Mouse (Mus musculus) G1E (cell line): ENCODE measurements around the gene Socs5. TPM values are rescaled to one million over a fixed set of nuclear protein-coding genes. Genes with fewer than 3 reads are reported as not detected.

Source experiments
- ATAC-seq: 2 replicates; pipeline ENCODE4 v1.8.0; 2016; ENCODE audit warnings: mild to moderate bottlenecking; ENCODE audit not compliant: insufficient number of reproducible peaks, poor library complexity, low FRiP score, severe bottlenecking; ENCODE audit errors: extremely low read depth
- DNase-seq: peaks from one replicate; pipeline ENCODE4 v3.0.0; 2012; ENCODE audit warnings: low spot score
- H3K27me3 ChIP-seq: 2 replicates; pipeline ENCODE4 v1.6.1; 2012; ENCODE audit warnings: mild to moderate bottlenecking, low read length, inconsistent platforms; ENCODE audit not compliant: insufficient read depth
- H3K36me3 ChIP-seq: replicated peaks from 2 replicates; pipeline ENCODE3; 2012; ENCODE audit warnings: mild to moderate bottlenecking, inconsistent platforms
- H3K4me1 ChIP-seq: 2 replicates; pipeline ENCODE4 v1.6.1; 2012; ENCODE audit warnings: low read depth, low read length, inconsistent platforms, mixed read lengths; ENCODE audit not compliant: insufficient read depth
- H3K4me3 ChIP-seq: 2 replicates; pipeline ENCODE4 v1.5.1; 2012; ENCODE audit warnings: low read depth, mild to moderate bottlenecking, inconsistent platforms, low read length, moderate library complexity, mixed read lengths
- H3K9me3 ChIP-seq: replicated peaks from 2 replicates; pipeline ENCODE4 v1.6.1; 2012; ENCODE audit warnings: inconsistent platforms
- CTCF ChIP-seq: IDR thresholded peaks from 2 replicates; pipeline ENCODE4 v1.5.1; 2012; ENCODE audit warnings: low read depth, low read length, inconsistent platforms, mixed read lengths
- GATA1 ChIP-seq: IDR thresholded peaks from 2 replicates; pipeline ENCODE4 v1.6.1; 2012; ENCODE audit warnings: borderline replicate concordance, low read length, inconsistent platforms, mixed read lengths
- GATA2 ChIP-seq: IDR thresholded peaks from 2 replicates; pipeline ENCODE4 v1.6.1; 2012; ENCODE audit warnings: low read depth, low read length, inconsistent platforms, borderline replicate concordance
- POLR2AphosphoS5 ChIP-seq: IDR thresholded peaks from 2 replicates; pipeline ENCODE4 v1.6.1; 2012; ENCODE audit warnings: low read depth, low read length, inconsistent platforms; ENCODE audit not compliant: insufficient replicate concordance
- TAL1 ChIP-seq: conservative IDR thresholded peaks from 2 replicates; pipeline ENCODE4 v1.6.1; 2012; ENCODE audit warnings: low read depth, low read length, inconsistent platforms, mixed read lengths
- polyA plus RNA-seq: library from polyadenylated mRNA; stranded (reverse); fragments of >175 nt; gene quantifications from 2 replicates; pipeline ENCODE4 v1.2.3, GENCODE M21; 2012
- total RNA-seq, 2 experiments: library from RNA; stranded (forward) in 1 of 2; stranded (reverse) in 1 of 2; fragments of 200-1000 nt in 1 of 2; fragments of >200 nt in 1 of 2; fragmentation: Nextera tagmentation in 1 of 2; gene quantifications; 2 replicates each; pipeline ENCODE4 v1.2.3; 2014 to 2017

The Socs5 gene
- total and polyA plus RNA-seq, 3 experiments: 7.9 to 13.7 (median 11.1) TPM

- no peak for TF ChIP-seq TAL1
- H3K4me3 ChIP-seq: no peak overlapping the region
- H3K4me1 ChIP-seq: no peaks in the 10 kb centered on the region; the same call in 1 of the 2 replicates
- no peak for ATAC-seq
- H3K36me3 ChIP-seq: no peaks in the 10 kb centered on the region
- peaks cover 10% of the 10 kb centered on the region for H3K9me3 ChIP-seq
- peaks cover 26% of the 10 kb centered on the region for H3K27me3 ChIP-seq
- no peak for DNase-seq
These were observed 62.9 kb downstream of the Socs5 start for GRCm38 (mm10) chr17:87170364-87170763.

- H3K9me3 ChIP-seq: peaks cover 5% of the 10 kb centered on the region
- no peak overlapping the region for H3K4me3 ChIP-seq
- peaks cover 34% of the 10 kb centered on the region for H3K27me3 ChIP-seq
- TF ChIP-seq GATA1: no peak
- no peak for TF ChIP-seq TAL1
- TF ChIP-seq GATA2: no peak
- no peak for TF ChIP-seq CTCF
- TF ChIP-seq POLR2AphosphoS5: no peak
- H3K36me3 ChIP-seq: no peaks in the 10 kb centered on the region
- ATAC-seq: no peak
- DNase-seq: no peak
- H3K4me1 ChIP-seq: peaks cover 2% of the 10 kb centered on the region; the same call in 1 of the 2 replicates
These were observed 64.6 kb downstream of the Socs5 start for GRCm38 (mm10) chr17:87172031-87172430.

DNA sequence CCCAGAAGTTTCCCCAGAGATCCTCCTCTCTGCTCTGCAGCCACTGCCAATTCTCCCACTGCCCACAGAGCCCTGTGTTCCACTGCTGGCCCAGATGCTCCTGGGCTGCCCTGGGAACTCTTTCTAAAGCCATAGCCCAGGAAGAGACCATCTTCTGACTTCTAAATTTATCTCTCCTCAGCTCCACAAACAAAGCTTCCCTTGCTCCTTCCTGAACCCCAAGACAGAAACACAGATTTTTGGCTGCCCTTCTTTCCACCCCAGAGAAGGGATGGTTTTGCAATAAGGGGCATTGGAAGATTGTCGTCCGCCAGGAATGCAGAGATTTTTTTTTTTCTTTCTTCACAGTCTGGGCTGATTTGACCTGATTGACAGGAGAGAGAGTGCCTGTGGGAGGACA, 66.5 kb downstream of the Socs5 start:
- ATAC-seq (no peak), DNase-seq (no peak)
- Histone ChIP-seq H3K4me1 (peaks cover 9% of the 10 kb centered on the region), H3K4me3 (no peak overlapping the region), H3K36me3 (no peaks in the 10 kb centered on the region), H3K9me3 (peaks cover 5% of the 10 kb centered on the region), H3K27me3 (peaks cover 31% of the 10 kb centered on the region)
- TF ChIP-seq GATA1 (no peak), GATA2 (no peak), TAL1 (no peak), POLR2AphosphoS5 (no peak)

GRCm38 (mm10) chr17:87174651-87175331, 67.3 kb downstream of the Socs5 start:
- DNase-seq (no peak), ATAC-seq (no peak)
- TF ChIP-seq POLR2AphosphoS5 (no peak), CTCF (no peak), GATA2 (no peak), GATA1 (no peak), TAL1 (no peak)
- Histone ChIP-seq H3K4me3 (no peak overlapping the region), H3K27me3 (peaks cover 30% of the 10 kb centered on the region), H3K9me3 (peaks cover 5% of the 10 kb centered on the region), H3K4me1 (peaks cover 16% of the 10 kb centered on the region), H3K36me3 (no peaks in the 10 kb centered on the region)

GRCm38 (mm10) chr17:87176066-87177012, 68.9 kb downstream of the Socs5 start:
- TF ChIP-seq CTCF: no peak
- no peak for TF ChIP-seq TAL1
- no peak for TF ChIP-seq GATA2
- no peak for TF ChIP-seq GATA1

DNA sequence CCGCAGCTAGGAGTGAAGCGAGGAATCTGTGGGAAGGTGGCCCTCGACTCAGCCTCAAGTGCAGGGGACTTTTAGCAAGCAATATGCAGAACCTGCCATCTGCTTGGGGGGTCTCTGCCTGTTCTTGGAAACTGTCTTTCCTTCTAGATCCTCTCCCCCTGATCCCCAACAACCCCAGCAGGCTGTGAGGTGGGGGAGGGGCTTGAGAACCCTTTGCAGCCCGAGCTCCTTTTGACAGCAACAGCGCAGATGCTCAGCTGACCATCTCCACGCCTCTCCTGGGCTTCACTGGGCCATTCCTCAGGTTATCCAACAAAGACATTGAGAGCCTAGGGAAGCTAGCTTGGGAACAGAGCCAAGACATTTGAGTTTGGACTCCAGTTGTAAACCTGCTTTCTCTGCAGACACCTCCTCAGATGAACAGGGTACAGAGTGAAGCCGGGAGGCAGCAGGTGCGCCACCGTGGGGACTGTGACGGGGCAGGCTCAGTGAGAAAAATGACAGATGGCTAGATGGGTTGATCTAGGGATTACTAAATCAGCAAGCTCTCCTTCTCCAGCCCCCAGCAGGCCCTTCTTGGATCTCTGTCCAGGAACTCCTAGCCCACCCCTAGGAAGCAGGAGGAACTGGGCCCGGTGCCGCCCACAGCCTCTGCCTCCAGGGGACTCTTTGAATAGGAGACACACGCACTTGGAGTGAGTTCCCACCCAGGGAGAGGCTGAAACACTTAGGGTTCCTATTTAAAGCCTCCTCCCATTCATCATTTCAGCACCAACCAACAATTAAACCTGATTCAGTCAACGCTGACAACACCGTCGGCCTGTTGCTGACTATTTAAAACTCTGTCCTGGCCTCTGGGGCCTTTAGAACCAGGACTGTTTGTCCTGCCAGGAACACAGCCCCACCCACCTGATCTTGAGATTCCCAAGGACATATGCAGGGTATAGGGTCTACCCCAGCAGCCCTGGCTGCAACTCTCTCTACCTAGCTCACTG, 71.4 kb downstream of the Socs5 start:
- H3K4me1 ChIP-seq: peaks cover 46% of the 10 kb centered on the region
- H3K9me3 ChIP-seq: peaks cover 14% of the 10 kb centered on the region
- no peaks in the 10 kb centered on the region for H3K36me3 ChIP-seq
- H3K4me3 ChIP-seq: no peak overlapping the region
- ATAC-seq (no peak), DNase-seq (no peak)
- TF ChIP-seq TAL1: no peak
- H3K27me3 ChIP-seq: peaks cover 18% of the 10 kb centered on the region

More at GRCm38 (mm10) chr17:87176066-87177012, 68.9 kb downstream of the Socs5 start:
- H3K4me1 ChIP-seq: peaks cover 31% of the 10 kb centered on the region
- DNase-seq (no peak), ATAC-seq (no peak)
- peaks cover 5% of the 10 kb centered on the region for H3K9me3 ChIP-seq
- peaks cover 23% of the 10 kb centered on the region for H3K27me3 ChIP-seq
- H3K36me3 ChIP-seq: no peaks in the 10 kb centered on the region
- no peak overlapping the region for H3K4me3 ChIP-seq
